Mouse (Mus musculus): ENCODE measurements around the gene Eml4.

GRCm38 (mm10) chr17:83512130-83512529 lies 161.4 kb downstream of the Eml4 start:
- TF ChIP-seq CTCF (IDR thresholded peaks at IDR 0.05; ENCODE audit: control insufficient read depth, insufficient read depth, insufficient replicate concordance, low read depth, low read length) (no peak), POLR2A (IDR thresholded peaks at IDR 0.05; ENCODE audit: control insufficient read depth, low read depth, low read length) (no peak)

Data from testis, adult 2 months (tissue).